Mouse (Mus musculus): ENCODE results near the gene Fbrsl1. TPM values are rescaled to one million over a fixed set of nuclear protein-coding genes. Genes with fewer than 3 reads are reported as not detected.

Gene Fbrsl1
- polyA plus RNA-seq, 1 experiment, result 42.9 TPM

DNA sequence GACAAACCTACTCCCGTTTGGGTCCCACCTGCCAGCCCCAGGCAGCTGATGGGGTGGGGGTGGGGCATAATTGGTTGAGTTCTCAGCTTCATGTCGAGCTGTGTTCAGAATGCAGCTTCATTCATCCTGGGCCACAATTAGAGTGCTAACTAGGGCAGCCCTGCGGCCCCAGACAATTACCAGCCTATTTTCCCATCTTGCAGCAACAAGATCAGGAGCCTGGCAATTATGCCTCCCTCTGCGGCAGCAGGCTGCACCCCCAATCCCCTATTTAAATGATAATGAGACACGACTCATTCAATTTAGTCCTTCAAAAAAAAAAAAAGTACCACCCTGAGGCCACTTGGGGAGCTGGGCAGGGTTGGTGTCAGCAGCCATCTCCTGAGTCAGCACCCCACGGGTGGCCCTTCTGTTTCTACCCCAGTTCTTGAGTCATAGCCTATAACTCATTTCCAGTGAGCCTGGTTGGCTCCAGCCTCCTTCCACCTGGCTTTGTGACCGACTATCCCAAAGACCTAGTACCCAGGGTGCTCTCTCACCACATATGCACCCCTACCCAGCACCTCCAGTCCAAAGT, 31.4 kb downstream of the Fbrsl1 start:
- no peak for TF ChIP-seq POLR2A (IDR thresholded peaks at IDR 0.05; ENCODE audit: extremely low read depth, insufficient read depth, low read length)
- no peak for TF ChIP-seq CTCF (IDR thresholded peaks at IDR 0.05; ENCODE audit: extremely low read depth, insufficient read depth, low read length)
- H3K4me1 ChIP-seq (ENCODE audit: control insufficient read depth, insufficient read depth, low read length), result peaks cover 15% of the 10 kb centered on the region
- H3K27ac ChIP-seq (ENCODE audit: insufficient read depth, low read length), result peak overlapping the region; percentile 76
- no peak overlapping the region for H3K4me3 ChIP-seq (ENCODE audit: insufficient read depth, low read length)

DNA sequence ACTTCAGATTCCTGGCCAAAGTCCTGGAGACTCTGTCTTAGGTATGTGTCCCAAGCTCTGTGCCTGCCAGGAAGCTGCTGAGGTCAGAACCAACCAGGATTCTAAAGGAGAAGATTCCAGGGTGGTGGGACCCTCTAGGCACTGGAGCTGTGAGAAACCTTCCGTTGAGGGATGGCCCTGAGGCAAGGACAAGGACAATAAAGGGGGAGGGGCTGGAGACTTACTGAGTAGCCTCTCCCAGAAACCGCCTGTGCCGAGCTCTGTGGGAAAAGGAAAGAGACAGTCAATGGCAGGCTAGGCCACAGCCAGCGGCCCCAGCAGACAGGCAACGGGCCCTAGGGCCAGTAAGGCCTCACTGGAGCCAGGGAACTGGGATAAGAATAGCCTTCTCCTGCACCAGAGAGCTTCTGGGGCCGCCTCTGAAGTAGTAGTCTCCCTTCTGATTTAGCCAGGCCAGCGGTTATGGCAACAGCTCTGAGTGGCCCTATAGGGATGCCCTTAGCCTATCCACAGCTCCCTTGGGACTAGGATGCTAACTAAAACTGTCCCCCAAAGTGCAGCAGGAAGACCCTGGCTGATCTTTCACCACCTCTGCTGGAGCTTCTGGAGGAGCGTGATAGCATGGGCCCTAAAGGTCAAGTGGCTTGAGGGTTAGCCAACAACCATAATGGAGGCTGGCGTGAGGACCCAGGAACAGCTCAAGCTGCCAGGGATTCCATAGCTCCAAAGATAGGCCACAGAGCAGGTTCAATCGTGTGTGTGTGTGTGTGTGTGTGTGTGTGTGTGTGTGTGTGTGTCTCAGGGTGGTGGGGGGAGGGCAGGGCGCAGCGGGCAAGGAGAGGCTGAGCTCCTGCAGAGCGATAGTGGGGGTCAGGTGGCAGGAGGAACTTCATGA, 32.2 kb downstream of the Fbrsl1 start:
- peak overlapping the region; percentile 76 for H3K27ac ChIP-seq (ENCODE audit: insufficient read depth, low read length)
- no peak overlapping the region for H3K4me3 ChIP-seq (ENCODE audit: insufficient read depth, low read length)
- no peak for TF ChIP-seq CTCF (IDR thresholded peaks at IDR 0.05; ENCODE audit: extremely low read depth, insufficient read depth, low read length)
- TF ChIP-seq POLR2A (IDR thresholded peaks at IDR 0.05; ENCODE audit: extremely low read depth, insufficient read depth, low read length), result no peak
- H3K4me1 ChIP-seq (ENCODE audit: control insufficient read depth, insufficient read depth, low read length), result peaks cover 15% of the 10 kb centered on the region

DNA sequence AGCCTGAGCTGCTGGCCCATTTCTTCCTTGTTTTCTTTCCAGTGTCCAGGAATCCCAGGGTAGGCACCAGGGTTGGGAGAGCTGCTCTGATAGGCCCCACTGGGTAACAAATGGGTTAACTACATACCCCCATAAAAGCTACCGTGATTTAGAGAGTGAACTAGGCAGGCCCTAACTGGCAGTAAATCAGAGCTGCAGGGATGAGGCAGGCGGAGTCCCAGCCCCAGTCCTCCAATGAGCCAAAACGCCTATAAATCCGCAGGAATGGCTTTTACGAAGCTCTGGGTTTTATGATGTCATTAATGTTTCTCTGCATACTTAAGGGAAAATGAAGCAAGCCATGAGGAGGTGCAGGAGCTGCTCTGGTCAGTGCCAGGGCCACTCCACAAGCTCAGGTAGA, 33.3 kb downstream of the Fbrsl1 start:
- no peak overlapping the region for H3K4me3 ChIP-seq (ENCODE audit: insufficient read depth, low read length)
- TF ChIP-seq CTCF (IDR thresholded peaks at IDR 0.05; ENCODE audit: extremely low read depth, insufficient read depth, low read length) (no peak), POLR2A (IDR thresholded peaks at IDR 0.05; ENCODE audit: extremely low read depth, insufficient read depth, low read length) (no peak)
- no peak overlapping the region for H3K27ac ChIP-seq (ENCODE audit: insufficient read depth, low read length)
- H3K4me1 ChIP-seq (ENCODE audit: control insufficient read depth, insufficient read depth, low read length), result peaks cover 15% of the 10 kb centered on the region

DNA sequence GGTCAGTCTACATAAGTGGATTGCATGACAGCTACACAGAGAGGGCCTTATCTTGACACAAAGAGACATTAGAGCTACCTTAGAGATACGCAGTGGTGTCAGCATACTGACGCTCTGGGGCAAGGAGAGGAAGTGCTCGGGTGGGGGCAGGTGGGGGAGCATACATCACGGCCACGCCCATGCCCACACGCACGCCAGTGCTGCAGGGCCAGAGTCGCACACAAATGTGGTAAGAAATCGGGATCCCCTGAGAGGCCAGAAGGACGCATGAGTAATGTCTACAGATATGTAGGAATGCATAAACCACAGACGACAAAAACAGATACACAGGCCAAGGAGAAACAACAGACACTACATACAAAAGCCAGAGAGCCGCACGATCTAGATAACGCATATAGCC, 35.3 kb downstream of the Fbrsl1 start:
- H3K4me1 ChIP-seq (ENCODE audit: control insufficient read depth, insufficient read depth, low read length), result peaks cover 10% of the 10 kb centered on the region
- no peak overlapping the region for H3K4me3 ChIP-seq (ENCODE audit: insufficient read depth, low read length)
- TF ChIP-seq POLR2A (IDR thresholded peaks at IDR 0.05; ENCODE audit: extremely low read depth, insufficient read depth, low read length) (no peak), CTCF (IDR thresholded peaks at IDR 0.05; ENCODE audit: extremely low read depth, insufficient read depth, low read length) (no peak)
- no peak overlapping the region for H3K27ac ChIP-seq (ENCODE audit: insufficient read depth, low read length)

DNA sequence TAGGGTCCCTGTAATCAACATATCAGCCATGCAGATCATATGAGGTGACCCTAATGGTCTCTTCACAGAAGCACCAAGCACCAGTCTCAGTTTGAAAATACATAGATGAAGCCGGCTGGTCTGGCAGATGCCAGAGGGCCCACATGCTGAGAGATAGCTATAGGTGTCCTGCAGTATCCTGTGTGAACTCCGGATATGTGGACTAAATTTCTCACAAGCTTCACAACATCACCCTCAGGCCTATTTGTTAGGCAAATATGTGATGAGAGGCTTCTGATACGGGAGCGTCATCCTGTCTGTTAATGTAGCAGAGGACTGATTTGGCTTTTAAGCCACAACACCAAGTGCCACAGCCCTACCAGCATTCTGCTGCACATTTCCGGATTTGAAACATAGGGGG, 37.9 kb downstream of the Fbrsl1 start:
- Histone ChIP-seq H3K4me3 (ENCODE audit: insufficient read depth, low read length) (no peak overlapping the region), H3K27ac (ENCODE audit: insufficient read depth, low read length) (no peak overlapping the region), H3K4me1 (ENCODE audit: control insufficient read depth, insufficient read depth, low read length) (peaks cover 8% of the 10 kb centered on the region)
- no peak for TF ChIP-seq POLR2A (IDR thresholded peaks at IDR 0.05; ENCODE audit: extremely low read depth, insufficient read depth, low read length)
- TF ChIP-seq CTCF (IDR thresholded peaks at IDR 0.05; ENCODE audit: extremely low read depth, insufficient read depth, low read length), result no peak

DNA sequence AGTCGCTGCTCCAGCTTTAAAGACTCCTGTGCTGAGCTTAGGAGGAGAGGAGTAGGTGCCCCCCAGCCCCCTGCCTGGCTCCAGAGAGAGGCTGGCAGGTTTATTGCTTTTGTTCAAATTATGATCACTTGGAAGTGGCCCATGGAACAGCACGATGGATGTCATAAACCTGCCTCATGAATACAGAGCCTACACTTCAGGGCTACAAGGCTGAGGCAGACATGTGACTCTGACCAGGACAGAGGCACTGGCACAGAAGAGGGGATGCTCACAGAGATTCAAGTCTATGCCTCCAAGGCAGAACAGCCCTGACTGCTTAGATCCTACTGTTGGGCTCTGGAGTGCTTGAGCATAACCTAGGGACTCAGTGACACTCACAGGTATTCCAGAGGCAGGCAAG, 39.3 kb downstream of the Fbrsl1 start:
- TF ChIP-seq POLR2A (IDR thresholded peaks at IDR 0.05; ENCODE audit: extremely low read depth, insufficient read depth, low read length) (no peak), CTCF (IDR thresholded peaks at IDR 0.05; ENCODE audit: extremely low read depth, insufficient read depth, low read length) (no peak)

DNA sequence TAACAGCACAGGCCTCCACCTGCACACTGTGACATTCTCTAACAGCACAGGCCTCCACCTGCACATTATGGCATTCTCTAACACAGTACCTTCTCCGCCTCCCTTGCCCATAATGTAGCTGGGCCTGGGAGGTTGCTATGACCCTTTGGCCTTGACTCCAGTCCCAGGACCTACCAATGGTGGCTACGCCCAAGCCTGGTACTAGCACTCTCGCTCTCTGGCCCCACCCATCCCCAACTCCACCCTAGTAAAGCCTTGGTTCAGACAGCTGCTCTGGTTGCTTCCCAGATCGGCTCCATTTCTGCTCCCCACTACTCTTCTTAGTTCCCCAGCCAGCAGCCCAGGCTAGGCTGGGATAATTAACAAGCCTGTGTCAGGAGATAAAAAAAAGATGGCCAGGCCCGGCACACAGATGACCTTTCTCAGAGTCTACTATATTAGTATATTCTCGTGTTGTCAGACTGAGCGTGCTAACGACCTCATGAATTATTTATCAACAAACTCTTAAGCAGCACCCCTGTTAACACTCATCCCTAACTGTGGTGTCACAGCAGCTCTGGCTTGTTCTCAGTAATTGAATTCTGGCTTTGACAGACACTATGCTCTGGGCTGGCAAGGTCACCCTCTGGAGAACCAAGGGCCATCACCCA, 42.1 kb downstream of the Fbrsl1 start:
- Histone ChIP-seq H3K4me3 (ENCODE audit: insufficient read depth, low read length) (no peak overlapping the region), H3K27ac (ENCODE audit: insufficient read depth, low read length) (no peak overlapping the region), H3K4me1 (ENCODE audit: control insufficient read depth, insufficient read depth, low read length) (peaks cover 8% of the 10 kb centered on the region)
- TF ChIP-seq POLR2A (IDR thresholded peaks at IDR 0.05; ENCODE audit: extremely low read depth, insufficient read depth, low read length), result no peak

More for the DNA sequence above, 39.3 kb downstream of the Fbrsl1 start:
- Histone ChIP-seq H3K4me3 (ENCODE audit: insufficient read depth, low read length) (no peak overlapping the region), H3K27ac (ENCODE audit: insufficient read depth, low read length) (no peak overlapping the region), H3K4me1 (ENCODE audit: control insufficient read depth, insufficient read depth, low read length) (peaks cover 8% of the 10 kb centered on the region)

DNA sequence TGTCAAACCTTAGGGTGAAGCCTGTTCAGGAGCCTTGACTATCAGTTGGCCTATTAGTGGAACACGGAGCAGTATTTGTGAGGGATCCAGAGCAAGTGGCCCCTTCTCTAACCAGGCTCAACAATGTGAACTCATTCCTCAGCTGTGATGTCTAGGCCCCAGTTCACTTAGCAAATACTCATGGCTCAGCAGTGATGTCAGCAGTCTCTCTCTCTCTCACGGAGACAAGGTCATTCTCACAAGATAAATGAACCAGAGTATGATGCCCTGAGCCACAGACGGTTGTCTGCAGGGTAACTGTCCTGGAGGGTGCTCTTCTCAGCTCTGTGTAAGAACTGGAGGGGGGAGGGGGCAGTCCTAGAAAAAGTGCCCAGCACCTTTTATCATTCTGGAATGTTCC, 44.4 kb downstream of the Fbrsl1 start:
- TF ChIP-seq POLR2A (IDR thresholded peaks at IDR 0.05; ENCODE audit: extremely low read depth, insufficient read depth, low read length) (no peak), CTCF (IDR thresholded peaks at IDR 0.05; ENCODE audit: extremely low read depth, insufficient read depth, low read length) (no peak)
- no peak overlapping the region for H3K4me3 ChIP-seq (ENCODE audit: insufficient read depth, low read length)
- H3K27ac ChIP-seq (ENCODE audit: insufficient read depth, low read length), result no peak overlapping the region
- peaks cover 8% of the 10 kb centered on the region for H3K4me1 ChIP-seq (ENCODE audit: control insufficient read depth, insufficient read depth, low read length)

DNA sequence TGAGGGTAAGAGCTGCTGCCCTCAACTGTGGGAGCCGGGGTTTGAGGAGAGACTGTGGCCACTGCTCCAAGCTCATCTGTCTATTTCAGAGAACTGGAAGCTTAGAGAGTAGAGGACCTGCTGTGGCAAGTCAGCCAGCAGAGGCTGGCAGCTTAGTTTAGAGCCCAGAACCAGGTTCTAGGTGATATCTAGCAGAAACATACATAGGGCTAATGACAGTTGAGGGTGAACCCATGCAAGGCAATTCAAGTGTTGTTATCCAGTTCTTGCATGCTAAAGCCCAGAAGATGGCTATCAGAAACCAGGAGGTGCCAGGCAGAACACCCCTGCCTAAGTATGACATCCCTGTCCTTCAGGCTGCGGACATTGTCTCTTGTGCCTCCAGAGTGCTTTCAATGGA, 45.7 kb downstream of the Fbrsl1 start:
- H3K4me1 ChIP-seq (ENCODE audit: control insufficient read depth, insufficient read depth, low read length), result peaks cover 8% of the 10 kb centered on the region
- H3K4me3 ChIP-seq (ENCODE audit: insufficient read depth, low read length), result no peak overlapping the region
- no peak for TF ChIP-seq CTCF (IDR thresholded peaks at IDR 0.05; ENCODE audit: extremely low read depth, insufficient read depth, low read length)
- no peak for TF ChIP-seq POLR2A (IDR thresholded peaks at IDR 0.05; ENCODE audit: extremely low read depth, insufficient read depth, low read length)
- H3K27ac ChIP-seq (ENCODE audit: insufficient read depth, low read length), result no peak overlapping the region

All from cortical plate, adult 2 months (tissue).